Mouse (Mus musculus) E14TG2a.4 (cell line): ENCODE data around the gene Acer3.

Experiments
- CTCF ChIP-seq: conservative IDR thresholded peaks from 2 replicates; pipeline ENCODE4 v1.5.1; 2014; ENCODE audit warnings: low read length
- POU5F1 ChIP-seq: IDR thresholded peaks from 2 replicates; pipeline ENCODE4 v1.6.1; 2014; ENCODE audit warnings: low read length, borderline replicate concordance

GRCm38 (mm10) chr7:98321083-98321482, at the start of gene Acer3:
- TF ChIP-seq CTCF (no peak), POU5F1 (no peak)
